In genomic region chr1:86696948-86697347, GRCm38 (mm10) we compare ENCODE assay signal across 13 mouse cellular contexts. TPM values are rescaled to one million over a fixed set of nuclear protein-coding genes. Genes with fewer than 3 reads are reported as not detected.
A peak's percentile ranks its signal among the peaks of the same experiment; 100 is the strongest.
DNase-seq lines count a peak whose midpoint lies in the region; ATAC-seq and TF ChIP-seq lines count a peak whose summit lies in the region.
"Had no signal": no experiment of that assay in that cellular context is flagged by ENCODE, and none has a peak within 500 bp of the region (broad histone marks: within the 10 kb centered on the region; RNA-seq: fewer than 3 reads in every experiment).

No protein-coding gene starts in this region.

- peak; percentile 56 for ATAC-seq in megakaryocyte-erythroid progenitor cell, adult 5-6 weeks (replicated peaks; ENCODE audit: low FRiP score, low TSS enrichment, poor library complexity, severe bottlenecking)
- no peak for ATAC-seq in hindbrain, embryonic 14.5 days (ENCODE audit: low FRiP score)
- ATAC-seq: midbrain, embryonic 15.5 days had no signal

- DNase-seq in kidney, adult 2 months: no peak
- no peak for DNase-seq in kidney, postnatal 14 days
- DNase-seq in CH12.LX (ENCODE audit: extremely low read depth): peak; percentile 17
- DNase-seq in right cerebral cortex, postnatal 4 days: no peak
- DNase-seq in hindbrain, embryonic 14.5 days (ENCODE audit: low spot score): no peak
- DNase-seq in ovary, postnatal 36 days (ENCODE audit: low spot score): no peak
- DNase-seq: cerebellum, postnatal 25 days; liver, embryonic 13.5 days had no signal

- peak; percentile 25 for TF ChIP-seq RAD21 in CH12.LX (IDR thresholded peaks at IDR 0.05; ENCODE audit: low read depth, low read length)

- dilution Hi-C loops in CH12.LX (cut with MboI; ENCODE audit: extremely low pct_ligation_motif_present, extremely low pct_unique_long_range_greater_than_20kb, low sequenced_read_pairs): no loop called here

- in situ Hi-C loops in CH12.LX (cut with MboI; ENCODE audit: low pct_ligation_motif_present, low pct_unique_long_range_greater_than_20kb, low sequenced_read_pairs): no loop called here

- no peak overlapping the region for H3K27ac ChIP-seq in kidney, adult 2 months (ENCODE audit: insufficient read depth, low read depth, low read length)
- H3K27ac ChIP-seq in CH12.LX (ENCODE audit: insufficient read depth, low read depth): no peak overlapping the region
- H3K27ac ChIP-seq in bone marrow macrophage, adult 2 months (ENCODE audit: insufficient read depth, low read depth, low read length): no peak overlapping the region
- no peak overlapping the region for H3K27ac ChIP-seq in hindbrain, embryonic 14.5 days
- H3K27ac ChIP-seq: hindbrain, embryonic 10.5 days; liver, embryonic 13.5 days; midbrain, embryonic 15.5 days had no signal

- H3K4me2 ChIP-seq in CH12.LX (ENCODE audit: insufficient read depth, low read depth, poor library complexity, severe bottlenecking): no peak overlapping the region
- no peak overlapping the region for H3K4me2 ChIP-seq in hindbrain, embryonic 14.5 days (replicated peaks)
- H3K4me2 ChIP-seq: liver, embryonic 13.5 days; midbrain, embryonic 15.5 days had no signal

- no peaks in the 10 kb centered on the region for H3K79me2 ChIP-seq in CH12.LX (replicated peaks; ENCODE audit: control insufficient read depth, extremely low read depth, insufficient read depth, poor library complexity, severe bottlenecking)

- no peak overlapping the region for H3K4me3 ChIP-seq in kidney, adult 2 months (ENCODE audit: insufficient read depth, low read depth, low read length)
- H3K4me3 ChIP-seq in CH12.LX (replicated peaks in 1 of 3; ENCODE audit: low read depth in 2 of 3, low read length in 2 of 3, poor library complexity in 1 of 3): no peak overlapping the region
- no peak overlapping the region for H3K4me3 ChIP-seq in bone marrow macrophage, adult 2 months (ENCODE audit: insufficient read depth, low read length)
- H3K4me3 ChIP-seq in hindbrain, embryonic 14.5 days (replicated peaks; ENCODE audit: low read length): no peak overlapping the region
- H3K4me3 ChIP-seq: hindbrain, embryonic 10.5 days; liver, embryonic 13.5 days; midbrain, embryonic 15.5 days had no signal

- TF ChIP-seq EP300 in CH12.LX (IDR thresholded peaks at IDR 0.05; ENCODE audit: low read length): no peak

- peak; percentile 47 for TF ChIP-seq CTCF in kidney, adult 2 months (conservative IDR thresholded peaks at IDR 0.05; ENCODE audit: insufficient read depth, insufficient read length, low read depth, low read length)
- peak in 1 of 2 experiments; percentile 63; a peak in 2 of 4 replicates for TF ChIP-seq CTCF in CH12.LX (conservative IDR thresholded peaks at IDR 0.05 in 1 of 2, IDR thresholded peaks at IDR 0.05 in 1 of 2; ENCODE audit: low read depth in 2 of 2, low read length in 2 of 2)
- peak; percentile 48 for TF ChIP-seq CTCF in bone marrow macrophage, adult 2 months (IDR thresholded peaks at IDR 0.05; ENCODE audit: low read depth, low read length)

- no peaks in the 10 kb centered on the region for H3K9me3 ChIP-seq in CH12.LX (replicated peaks; ENCODE audit: low read length)
- no peaks in the 10 kb centered on the region for H3K9me3 ChIP-seq in hindbrain, embryonic 14.5 days (ENCODE audit: control insufficient read depth, low read length)
- H3K9me3 ChIP-seq: hindbrain, embryonic 10.5 days; liver, embryonic 13.5 days; midbrain, embryonic 15.5 days had no signal

- no peak for TF ChIP-seq POLR2A in kidney, adult 2 months (IDR thresholded peaks at IDR 0.05; ENCODE audit: low read depth, low read length)
- TF ChIP-seq POLR2A in CH12.LX (IDR thresholded peaks at IDR 0.05; ENCODE audit: low read depth, low read length): no peak
- TF ChIP-seq POLR2A in bone marrow macrophage, adult 2 months (IDR thresholded peaks at IDR 0.05; ENCODE audit: borderline replicate concordance, low read depth, low read length): no peak

- WGBS in kidney, adult 2 months: 55% methylated on average over 7 of the region's 7 CpGs
- 46% methylated on average over 7 of the region's 7 CpGs for WGBS in hindbrain, embryonic 14.5 days

- H3K4me1 ChIP-seq in kidney, adult 2 months (ENCODE audit: control insufficient read depth, insufficient read depth, low read length): no peaks in the 10 kb centered on the region
- 0 out of 4 replicates have a peak, but pooled peaks cover 0 to 2% of the 10 kb centered on the region in 2 experiments for H3K4me1 ChIP-seq in CH12.LX (ENCODE audit: control insufficient read depth in 1 of 2, insufficient read depth in 2 of 2)
- H3K4me1 ChIP-seq in bone marrow macrophage, adult 2 months (ENCODE audit: control insufficient read depth, insufficient read depth, low read length): no peaks in the 10 kb centered on the region
- H3K4me1 ChIP-seq in hindbrain, embryonic 14.5 days (replicated peaks; ENCODE audit: control insufficient read depth, insufficient read depth, low read length): no peaks in the 10 kb centered on the region
- H3K4me1 ChIP-seq: hindbrain, embryonic 10.5 days; midbrain, embryonic 15.5 days had no signal

- no peaks in the 10 kb centered on the region for H3K36me3 ChIP-seq in kidney, adult 2 months (ENCODE audit: control insufficient read depth, insufficient read depth, low read length)
- no peaks in the 10 kb centered on the region for H3K36me3 ChIP-seq in CH12.LX (replicated peaks in 1 of 2; ENCODE audit: control insufficient read depth in 1 of 2, insufficient read depth in 1 of 2, low read length in 1 of 2)
- no peaks in the 10 kb centered on the region for H3K36me3 ChIP-seq in hindbrain, embryonic 14.5 days (replicated peaks; ENCODE audit: control insufficient read depth, insufficient read depth)
- H3K36me3 ChIP-seq: hindbrain, embryonic 10.5 days; liver, embryonic 13.5 days; midbrain, embryonic 15.5 days had no signal

- H3K9ac ChIP-seq in CH12.LX (ENCODE audit: insufficient read depth, low read depth): no peak overlapping the region
- H3K9ac ChIP-seq in hindbrain, embryonic 14.5 days: no peak overlapping the region
- H3K9ac ChIP-seq: liver, embryonic 13.5 days; midbrain, embryonic 15.5 days had no signal

- no peaks in the 10 kb centered on the region for H3K27me3 ChIP-seq in kidney, adult 2 months (replicated peaks; ENCODE audit: control insufficient read depth, insufficient read depth, low read length)
- no peaks in the 10 kb centered on the region for H3K27me3 ChIP-seq in CH12.LX (replicated peaks)
- H3K27me3 ChIP-seq in hindbrain, embryonic 14.5 days (ENCODE audit: control insufficient read depth, insufficient read depth, low read length): no peaks in the 10 kb centered on the region
- H3K27me3 ChIP-seq: liver, embryonic 13.5 days; midbrain, embryonic 15.5 days had no signal

TF ChIP-seq in CH12.LX, 34 proteins besides CTCF, POLR2A, EP300 and RAD21:
- TF ChIP-seq MXI1 (IDR thresholded peaks at IDR 0.05; ENCODE audit: low read depth, low read length) (no peak), SMC3 (IDR thresholded peaks at IDR 0.05; ENCODE audit: low read depth, low read length) (peak; percentile 31)

RNA-seq across cellular contexts. Expression of gene Dis3l2, which starts 6.7 kb away (rescaled TPM):
- 15.7 and 17.2 TPM in 2 replicates for polyA plus RNA-seq in kidney, adult 2 months (2012; rRNA removed)
- total RNA-seq in CH12.LX (2012; rRNA removed) (13.1 and 17.4 TPM in 2 replicates), CH12.LX (2014; rRNA removed) (16.5 and 16.9 TPM in 2 replicates)
- polyA plus RNA-seq in CH12.LX (2012; ENCODE audit: insufficient read length, low read depth): 9.6 and 12.4 TPM in 2 replicates
- 13.2 and 13.8 TPM in 2 replicates for polyA plus RNA-seq in bone marrow macrophage, adult 2 months (2012; ENCODE audit: insufficient read depth, insufficient read length, missing spikeins)
- total RNA-seq in megakaryocyte-erythroid progenitor cell, adult 5-6 weeks (2014; fragmentation: Nextera tagmentation): 33.2 and 36.8 TPM in 2 replicates
- total RNA-seq in megakaryocyte-erythroid progenitor cell, adult 5-6 weeks (2017): 22.8 and 36.6 TPM in 2 replicates
- 38.5 and 38.9 TPM in 2 replicates for polyA plus RNA-seq in hindbrain, embryonic 14.5 days (2014; fragmentation: Nextera tagmentation; extraction: Ambion mirVana)

RNA-seq across cellular contexts. Expression of gene Nppc, which starts 26.6 kb away (rescaled TPM):
- polyA plus RNA-seq in kidney, adult 2 months (2012; rRNA removed): 0.08 and 0.09 TPM in 2 replicates
- total RNA-seq in CH12.LX (2012; rRNA removed) (0.13 TPM in 1 of 2 replicates, not detected in the other), CH12.LX (2014; rRNA removed) (not detected in 2 replicates)
- not detected in 2 replicates for polyA plus RNA-seq in CH12.LX (2012; ENCODE audit: insufficient read length, low read depth)
- not detected in 2 replicates for polyA plus RNA-seq in bone marrow macrophage, adult 2 months (2012; ENCODE audit: insufficient read depth, insufficient read length, missing spikeins)
- total RNA-seq in megakaryocyte-erythroid progenitor cell, adult 5-6 weeks (2014; fragmentation: Nextera tagmentation): not detected in 2 replicates
- 0.70 and 0.80 TPM in 2 replicates for total RNA-seq in megakaryocyte-erythroid progenitor cell, adult 5-6 weeks (2017)
- polyA plus RNA-seq in hindbrain, embryonic 14.5 days (2014; fragmentation: Nextera tagmentation; extraction: Ambion mirVana): 16.3 and 18.1 TPM in 2 replicates
- total RNA-seq: adrenal gland, postnatal 36 days had no signal
- polyA plus RNA-seq: liver, embryonic 13.5 days had no signal

Comparison
In these comparisons a context has a peak if more than half of its experiments do, and no peak if none do; other contexts are left out.
1. RNA of gene Nppc, which starts 26.6 kb away (polyA plus RNA-seq): 16.3 to 18.1 TPM in hindbrain, embryonic 14.5 days; 0.08 to 0.09 TPM in kidney, adult 2 months, not detected in CH12.LX and not detected in bone marrow macrophage, adult 2 months; every median in the first group is over 10 times any median in the second.